Mouse (Mus musculus) activated CD4-positive, CD25-positive, alpha-beta regulatory T cell, adult 4 months (primary cell): ENCODE results near the gene Cyp2ab1. TPM values are rescaled to one million over a fixed set of nuclear protein-coding genes. Genes with fewer than 3 reads are reported as not detected.

ENCODE experiments used
- ATAC-seq: one replicate; pipeline ENCODE4 v1.8.0; 2017
- polyA plus RNA-seq, 2 experiments: library from polyadenylated mRNA; unstranded; fragments of 100-300 nt; shearing (Covaris generic); gene quantifications; one replicate each; pipeline ENCODE4 v1.2.1; 2017

The Cyp2ab1 gene
- polyA plus RNA-seq, 2 experiments from 2014 or later = not detected

- no peak for ATAC-seq
Measured at GRCm38 (mm10) chr16:20265089-20265488, 60.1 kb downstream of the Cyp2ab1 start.

Other genes with a start within 250 kb of the Cyp2ab1 start
- 10 to 100 TPM; 24.3 to 29.0 TPM for gene Klhl24, start 227.9 kb downstream of the Cyp2ab1 start, polyA plus RNA-seq
- 1 to 10 TPM; 6.7 to 6.9 TPM for gene Yeats2, start 184.3 kb downstream of the Cyp2ab1 start, polyA plus RNA-seq
- gene Map6d1, start 84.0 kb downstream of the Cyp2ab1 start, polyA plus RNA-seq = under 1 TPM in 1 of 2 experiments, not detected in 1; 0.14 TPM
- 10 to 100 TPM; 72.4 to 74.6 TPM for gene Parl, start 23.0 kb downstream of the Cyp2ab1 start, polyA plus RNA-seq
- 10 to 100 TPM; 25.1 to 25.4 TPM for gene Abcc5, start 101.0 kb upstream of the Cyp2ab1 start, polyA plus RNA-seq
- gene Eif2b5, start 173.4 kb upstream of the Cyp2ab1 start, polyA plus RNA-seq = 10 to 100 TPM; 13.7 to 14.5 TPM
- gene Dvl3, start 191.6 kb upstream of the Cyp2ab1 start, polyA plus RNA-seq = 10 to 100 TPM; 13.2 to 13.7 TPM
- gene Ap2m1, start 210.1 kb upstream of the Cyp2ab1 start, polyA plus RNA-seq = 100 to 1,000 TPM; 467 to 550 TPM
- 10 to 100 TPM; 49.5 to 57.2 TPM for gene Abcf3, start 223.2 kb upstream of the Cyp2ab1 start, polyA plus RNA-seq